Mouse (Mus musculus) heart, postnatal 0 days (tissue): ENCODE data around the gene Vmn1r178. TPM values are rescaled to one million over a fixed set of nuclear protein-coding genes. Genes with fewer than 3 reads are reported as not detected.
"Not testable (repeated sequence)": the region's sequence is repeated elsewhere in the genome, so short reads cannot be mapped to it uniquely, and the experiment has no call there.

ENCODE experiments used
- ATAC-seq: fragments of 200-750 bp; cut with Nextera tagmentation; 2 replicates; pipeline ENCODE4 v1.8.0; 2017; ENCODE audit warnings: low read depth, moderate number of reproducible peaks, moderate library complexity; ENCODE audit not compliant: insufficient read depth
- DNase-seq: peaks from one replicate; pipeline ENCODE4 v3.0.0-alpha.2; 2016; ENCODE audit warnings: low spot score
- H3K27ac ChIP-seq: fragments of 300-500 bp; sonication (generic); 2 replicates; pipeline ENCODE4 v1.5.1; 2014; ENCODE audit warnings: low read depth, mild to moderate bottlenecking
- H3K27me3 ChIP-seq: fragments of 300-500 bp; sonication (generic); 2 replicates; pipeline ENCODE4 v1.6.1; 2014; ENCODE audit warnings: low read length, mixed read lengths; ENCODE audit not compliant: control insufficient read depth, insufficient read depth
- H3K36me3 ChIP-seq: fragments of 300-500 bp; sonication (generic); replicated peaks from 2 replicates; pipeline ENCODE4 v1.6.1; 2014; ENCODE audit warnings: low read length, mixed read lengths; ENCODE audit not compliant: control insufficient read depth, insufficient read depth
- H3K4me1 ChIP-seq: fragments of 300-500 bp; sonication (generic); 2 replicates; pipeline ENCODE4 v1.6.1; 2014; ENCODE audit warnings: antibody characterized with exemption; ENCODE audit not compliant: control insufficient read depth, insufficient read depth
- H3K4me2 ChIP-seq: fragments of 300-500 bp; sonication (generic); 2 replicates; pipeline ENCODE4 v1.6.1; 2014; ENCODE audit warnings: low read depth, mild to moderate bottlenecking, low read length, moderate library complexity
- H3K4me3 ChIP-seq: fragments of 300-500 bp; sonication (generic); 2 replicates; pipeline ENCODE4 v1.5.1; 2014; ENCODE audit warnings: low read depth, low read length
- H3K9ac ChIP-seq: fragments of 300-500 bp; sonication (generic); replicated peaks from 2 replicates; pipeline ENCODE4 v1.6.1; 2014; ENCODE audit warnings: low read depth, low read length, mixed read lengths
- H3K9me3 ChIP-seq: fragments of 300-500 bp; sonication (generic); replicated peaks from 2 replicates; pipeline ENCODE4 v1.6.1; 2016; ENCODE audit warnings: low read length; ENCODE audit not compliant: control insufficient read depth
- CTCF ChIP-seq: IDR thresholded peaks from 2 replicates; pipeline ENCODE4 v1.5.1; 2016; ENCODE audit warnings: antibody characterized with exemption, control low read depth, low read depth
- EP300 ChIP-seq: IDR thresholded peaks from 2 replicates; pipeline ENCODE4 v1.6.1; 2016; ENCODE audit warnings: antibody characterized with exemption, low read depth
- WGBS: fragments of 180-500 bp; shearing (Covaris S2); extraction: QIAGEN DNeasy Blood & Tissue Kit; methylation state at CpG from one replicate; pipeline ENCODE4 v1.1.7; 2014; 5-methylcytosine and 5-hydroxymethylcytosine counted together
- polyA plus RNA-seq: library from polyadenylated mRNA; unstranded; fragments of >200 nt; fragmentation: Nextera tagmentation; extraction: Ambion mirVana; gene quantifications from 2 replicates; pipeline ENCODE4 v1.2.1, GENCODE M21; 2015
- total RNA-seq: library from RNA; depleted of rRNA; stranded (reverse); fragments of >200 nt; gene quantifications from 2 replicates; pipeline ENCODE4 v1.2.3, GENCODE M21; 2014; ENCODE audit warnings: low replicate concordance; rRNA removed

The Vmn1r178 gene
- total RNA-seq, result not detected in 2 replicates
- polyA plus RNA-seq, result not detected in 2 replicates

DNA sequence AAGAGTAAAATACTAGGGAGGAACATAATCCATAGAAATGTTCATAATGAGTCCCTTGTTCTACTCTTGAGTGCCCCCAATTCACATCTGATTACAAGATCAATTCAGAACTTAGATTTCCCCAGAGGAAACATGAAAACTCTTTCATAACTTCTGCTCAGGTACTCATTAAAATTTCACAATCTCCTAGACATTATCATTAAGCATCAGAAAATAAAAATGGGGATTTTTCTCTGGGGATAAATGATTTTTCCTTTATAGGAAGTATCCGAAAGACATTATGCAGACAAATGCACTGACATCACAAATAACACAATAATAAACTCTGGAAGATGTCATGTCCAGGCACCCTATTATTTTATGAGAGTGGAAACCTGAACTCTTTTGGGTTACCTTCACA is at the start of gene Vmn1r178:
Gene Vmn1r178 (plus strand): TSS at position 301 of the 400 bp plus-strand sequence.
- TF ChIP-seq EP300 (no peak), CTCF (no peak)
- H3K4me2 ChIP-seq, result no peak within 1 kb of the TSS
- no peak for DNase-seq
- H3K36me3 ChIP-seq, result no peaks in the 10 kb centered on the region
- no peaks in the 10 kb centered on the region for H3K27me3 ChIP-seq
- H3K4me3 ChIP-seq, result no peak within 1 kb of the TSS
- no peaks in the 10 kb centered on the region for H3K4me1 ChIP-seq
- no peak within 1 kb of the TSS for H3K27ac ChIP-seq
- no peak within 1 kb of the TSS for H3K9ac ChIP-seq
- 0 out of 2 replicates have a peak, but pooled peaks cover 8% of the 10 kb centered on the region for H3K9me3 ChIP-seq
- ATAC-seq, result no peak
- 70% methylated on average over 1 of the region's 1 CpGs for WGBS

DNA sequence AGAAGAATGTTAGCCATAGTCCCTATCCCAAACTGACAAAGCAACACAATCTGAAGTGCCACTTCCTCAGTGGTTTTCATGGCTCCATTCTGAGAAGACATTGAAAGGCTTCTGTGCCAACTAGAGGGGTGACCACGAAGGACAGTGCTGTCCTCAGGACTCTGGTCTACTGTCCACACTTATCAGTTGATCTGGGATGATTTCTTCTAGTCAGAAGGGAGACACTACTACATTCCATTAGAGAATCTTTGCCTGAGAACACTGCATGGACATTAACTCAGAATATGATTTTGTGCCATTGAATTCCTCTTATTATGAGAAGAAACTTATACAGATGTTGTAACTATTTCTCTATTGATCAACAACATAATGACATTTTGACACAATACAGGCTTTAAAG is 25.5 kb upstream of the Vmn1r178 start, which contains the start of gene Vmn1r177:
Gene Vmn1r177 (minus strand): TSS at position 101 of the 400 bp plus-strand sequence.
- ATAC-seq, H3K4me3 ChIP-seq, H3K9ac ChIP-seq, H3K27me3 ChIP-seq, H3K27ac ChIP-seq, H3K4me1 ChIP-seq, DNase-seq, H3K4me2 ChIP-seq, H3K9me3 ChIP-seq, H3K36me3 ChIP-seq: not testable (repeated sequence)
- WGBS, result 25% methylated on average over 1 of the region's 1 CpGs

DNA sequence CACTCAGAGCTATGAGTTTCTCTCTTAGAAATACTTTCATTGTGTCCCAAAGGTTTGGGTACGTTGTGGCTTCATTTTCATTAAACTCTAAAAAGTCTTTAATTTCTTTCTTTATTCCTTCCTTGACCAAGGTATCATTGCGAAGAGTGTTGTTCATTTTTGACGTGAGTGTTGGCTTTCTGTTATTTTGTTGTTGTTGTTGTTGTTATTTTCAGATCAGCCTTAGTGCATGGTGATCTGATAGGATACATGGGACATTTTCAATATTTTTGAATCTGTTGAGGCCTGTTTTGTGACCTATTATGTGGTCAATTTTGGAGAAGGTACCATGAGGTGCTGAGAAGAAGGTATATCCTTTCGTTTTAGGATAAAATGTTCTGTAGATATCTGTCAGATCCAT is 14.9 kb upstream of the Vmn1r178 start:
- 48% methylated on average over 3 of the region's 4 CpGs for WGBS
- DNase-seq, H3K36me3 ChIP-seq, H3K4me2 ChIP-seq, H3K27ac ChIP-seq, ATAC-seq, H3K27me3 ChIP-seq, H3K9ac ChIP-seq, H3K4me3 ChIP-seq, H3K9me3 ChIP-seq, H3K4me1 ChIP-seq: not testable (repeated sequence)

DNA sequence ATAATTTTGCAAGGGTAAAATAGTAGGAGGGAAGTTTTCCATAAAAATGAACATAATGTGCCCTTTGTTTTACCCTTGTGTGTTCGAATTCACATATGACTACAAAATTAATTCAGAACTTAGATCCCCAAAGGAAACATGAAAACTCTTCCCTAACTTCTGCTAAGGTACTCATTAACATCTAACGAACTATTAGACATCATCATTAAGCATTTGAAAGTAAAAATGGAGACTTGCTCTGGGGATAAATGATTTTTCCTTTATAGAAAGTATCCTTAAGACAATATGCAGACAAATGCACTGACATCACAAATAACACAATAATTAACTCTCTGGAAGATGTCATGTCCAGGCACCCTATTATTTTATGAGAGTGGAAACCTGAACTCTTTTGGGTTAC is 34.9 kb downstream of the Vmn1r178 start, which contains the start of gene Vmn1r179:
Gene Vmn1r179 (plus strand): TSS at position 301 of the 400 bp plus-strand sequence.
- no peak within 1 kb of the TSS for H3K27ac ChIP-seq
- 41% methylated on average over 2 of the region's 2 CpGs for WGBS
- H3K9ac ChIP-seq, result no peak within 1 kb of the TSS

More for the DNA sequence above, 34.9 kb downstream of the Vmn1r178 start, which contains the start of gene Vmn1r179:
- ATAC-seq (no peak), DNase-seq (no peak)
- no peak within 1 kb of the TSS for H3K4me3 ChIP-seq
- H3K36me3 ChIP-seq, result no peaks in the 10 kb centered on the region
- TF ChIP-seq CTCF (no peak), EP300 (no peak)
- H3K9me3 ChIP-seq, result 0 out of 2 replicates have a peak, but pooled peaks cover 9% of the 10 kb centered on the region
- H3K4me2 ChIP-seq, result no peak within 1 kb of the TSS
- H3K27me3 ChIP-seq, result no peaks in the 10 kb centered on the region
- H3K4me1 ChIP-seq, result no peaks in the 10 kb centered on the region

Other genes starting within 250 kb of the Vmn1r178 start
- not detected in 2 replicates for gene Vmn1r172, start 233.7 kb upstream of the Vmn1r178 start, total RNA-seq
- not detected in 2 replicates for gene Vmn1r172, start 233.7 kb upstream of the Vmn1r178 start, polyA plus RNA-seq
- gene Vmn1r173, start 191.3 kb upstream of the Vmn1r178 start, total RNA-seq, result not detected in 2 replicates
- gene Vmn1r173, start 191.3 kb upstream of the Vmn1r178 start, polyA plus RNA-seq, result not detected in 2 replicates
- gene Vmn1r174, start 139.7 kb upstream of the Vmn1r178 start, total RNA-seq, result not detected in 2 replicates
- gene Vmn1r174, start 139.7 kb upstream of the Vmn1r178 start, polyA plus RNA-seq, result not detected in 2 replicates
- not detected in 2 replicates for gene Vmn1r175, start 81.4 kb upstream of the Vmn1r178 start, total RNA-seq
- not detected in 2 replicates for gene Vmn1r175, start 81.4 kb upstream of the Vmn1r178 start, polyA plus RNA-seq
- not detected in 2 replicates for gene Vmn1r176, start 54.6 kb upstream of the Vmn1r178 start, total RNA-seq
- gene Vmn1r176, start 54.6 kb upstream of the Vmn1r178 start, polyA plus RNA-seq, result not detected in 2 replicates
- gene Vmn1r177, start 25.6 kb upstream of the Vmn1r178 start, total RNA-seq, result not detected in 2 replicates
- gene Vmn1r177, start 25.6 kb upstream of the Vmn1r178 start, polyA plus RNA-seq, result not detected in 2 replicates
- not detected in 2 replicates for gene Vmn1r179, start 35.0 kb downstream of the Vmn1r178 start, total RNA-seq
- gene Vmn1r179, start 35.0 kb downstream of the Vmn1r178 start, polyA plus RNA-seq, result not detected in 2 replicates
- not detected in 2 replicates for gene Vmn1r180, start 58.6 kb downstream of the Vmn1r178 start, total RNA-seq
- gene Vmn1r180, start 58.6 kb downstream of the Vmn1r178 start, polyA plus RNA-seq, result not detected in 2 replicates
- not detected in 2 replicates for gene Vmn1r181, start 82.6 kb downstream of the Vmn1r178 start, total RNA-seq
- gene Vmn1r181, start 82.6 kb downstream of the Vmn1r178 start, polyA plus RNA-seq, result not detected in 2 replicates
- gene V1rd19, start 109.7 kb downstream of the Vmn1r178 start, total RNA-seq, result not detected in 2 replicates
- gene V1rd19, start 109.7 kb downstream of the Vmn1r178 start, polyA plus RNA-seq, result not detected in 2 replicates
- gene Vmn1r183, start 161.2 kb downstream of the Vmn1r178 start, total RNA-seq, result not detected in 2 replicates
- gene Vmn1r183, start 161.2 kb downstream of the Vmn1r178 start, polyA plus RNA-seq, result not detected in 2 replicates
- 10.3 and 19.5 TPM in 2 replicates for gene Zfp180, start 189.9 kb downstream of the Vmn1r178 start, total RNA-seq
- gene Zfp180, start 189.9 kb downstream of the Vmn1r178 start, polyA plus RNA-seq, result 6.9 and 7.1 TPM in 2 replicates
- gene Zfp112, start 220.3 kb downstream of the Vmn1r178 start, total RNA-seq, result 2.2 and 4.3 TPM in 2 replicates
- 3.8 and 3.9 TPM in 2 replicates for gene Zfp112, start 220.3 kb downstream of the Vmn1r178 start, polyA plus RNA-seq
- 7.7 and 8.6 TPM in 2 replicates for gene Zfp235, start 242.2 kb downstream of the Vmn1r178 start, total RNA-seq
- gene Zfp235, start 242.2 kb downstream of the Vmn1r178 start, polyA plus RNA-seq, result 4.9 and 5.6 TPM in 2 replicates